Mouse (Mus musculus): Measurements from ENCODE around the gene Gzmg. TPM values are rescaled to one million over a fixed set of nuclear protein-coding genes. Genes with fewer than 3 reads are reported as not detected.
"Not testable (repeated sequence)": the region's sequence is repeated elsewhere in the genome, so short reads cannot be mapped to it uniquely, and the experiment has no call there.

The Gzmg gene
- polyA plus RNA-seq (2015; fragmentation: Nextera tagmentation; extraction: Ambion mirVana): not detected in 2 replicates

DNA sequence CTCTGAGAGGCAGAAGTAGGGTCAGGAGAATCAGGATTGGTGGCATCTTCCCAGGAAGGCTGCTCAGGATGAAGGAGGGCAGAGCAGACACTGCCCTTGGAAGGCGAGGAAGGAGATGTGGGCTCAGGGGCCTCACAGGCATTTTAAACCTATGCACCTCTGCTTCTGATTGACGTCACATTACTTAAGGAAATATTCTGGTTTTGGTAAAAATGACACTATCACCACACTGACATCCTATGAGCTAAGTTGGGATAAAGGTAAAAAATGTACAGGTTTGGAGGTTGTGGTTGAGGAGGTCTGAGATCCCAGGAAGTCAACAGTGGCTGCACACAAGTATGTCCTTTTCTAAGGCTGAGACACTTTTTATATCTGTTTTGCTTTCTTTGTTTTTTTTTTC, at the start of gene Gzmg:
TSS of gene Gzmg (minus strand) at position 101 of the 400 bp plus-strand sequence.
- not testable (repeated sequence) for H3K4me1 ChIP-seq (replicated peaks); H3K27me3 ChIP-seq; H3K4me3 ChIP-seq (replicated peaks); H3K36me3 ChIP-seq (replicated peaks); H3K27ac ChIP-seq (replicated peaks); H3K9ac ChIP-seq; ATAC-seq (ENCODE audit: insufficient read depth); H3K4me2 ChIP-seq; H3K9me3 ChIP-seq (replicated peaks)
- 55% methylated on average over 2 of the region's 2 CpGs for WGBS (ENCODE audit: insufficient replicate concordance)

DNA sequence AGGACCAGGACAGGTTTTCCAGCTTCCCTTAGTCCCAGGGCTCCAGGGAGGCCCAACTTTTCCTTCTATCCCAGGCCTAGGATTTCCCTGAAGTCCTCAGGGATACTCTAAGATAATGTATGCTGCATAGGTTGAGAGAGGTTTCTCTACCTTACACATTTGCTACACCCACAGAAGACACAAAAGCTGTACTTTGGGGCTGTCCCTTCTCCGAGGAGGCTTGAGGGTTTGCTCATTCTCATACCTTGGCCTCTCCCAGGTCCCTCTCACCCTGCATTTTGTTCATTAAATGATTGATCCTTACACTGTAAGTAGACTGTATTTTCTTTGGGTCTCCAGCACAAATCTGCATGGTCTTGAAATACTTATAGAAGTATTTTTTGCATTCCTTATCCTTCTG, 46.2 kb upstream of the Gzmg start:
- no peaks in the 10 kb centered on the region for H3K4me1 ChIP-seq (replicated peaks)
- no peaks in the 10 kb centered on the region for H3K27me3 ChIP-seq
- H3K4me2 ChIP-seq: no peak overlapping the region
- H3K4me3 ChIP-seq (replicated peaks): no peak overlapping the region
- H3K36me3 ChIP-seq (replicated peaks): no peaks in the 10 kb centered on the region
- ATAC-seq (ENCODE audit: insufficient read depth): no peak
- whole genome bisulfite sequencing (ENCODE audit: insufficient replicate concordance): 42% methylated on average over 1 of the region's 1 CpGs
- H3K9ac ChIP-seq: no peak overlapping the region
- H3K27ac ChIP-seq (replicated peaks): no peak overlapping the region
- H3K9me3 ChIP-seq (replicated peaks): no peaks in the 10 kb centered on the region

DNA sequence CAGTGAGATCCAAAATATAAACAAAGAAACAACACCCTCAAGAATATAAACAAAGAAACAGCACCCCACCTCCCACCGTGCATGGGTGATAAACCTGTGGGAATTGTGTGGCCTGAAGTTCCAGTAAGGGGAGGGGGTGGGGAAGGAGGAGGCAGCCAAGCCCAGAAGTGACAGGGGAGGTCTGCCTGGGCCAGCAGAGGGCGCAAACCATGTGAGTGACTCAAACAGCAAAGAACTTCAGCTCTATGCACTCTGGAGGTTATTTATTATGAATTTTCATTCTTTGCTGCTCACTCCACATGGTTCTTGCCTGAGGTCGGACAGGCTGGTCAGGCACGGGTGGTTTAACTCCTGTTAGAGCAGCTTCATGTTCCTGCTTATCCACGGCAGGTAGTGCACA, 45.6 kb upstream of the Gzmg start:
- WGBS (ENCODE audit: insufficient replicate concordance): 18% methylated on average over 5 of the region's 5 CpGs
- H3K27ac ChIP-seq (replicated peaks); H3K27me3 ChIP-seq; H3K36me3 ChIP-seq (replicated peaks); H3K9ac ChIP-seq; H3K4me3 ChIP-seq (replicated peaks); H3K4me2 ChIP-seq; H3K4me1 ChIP-seq (replicated peaks); H3K9me3 ChIP-seq (replicated peaks); ATAC-seq (ENCODE audit: insufficient read depth): not testable (repeated sequence)

DNA sequence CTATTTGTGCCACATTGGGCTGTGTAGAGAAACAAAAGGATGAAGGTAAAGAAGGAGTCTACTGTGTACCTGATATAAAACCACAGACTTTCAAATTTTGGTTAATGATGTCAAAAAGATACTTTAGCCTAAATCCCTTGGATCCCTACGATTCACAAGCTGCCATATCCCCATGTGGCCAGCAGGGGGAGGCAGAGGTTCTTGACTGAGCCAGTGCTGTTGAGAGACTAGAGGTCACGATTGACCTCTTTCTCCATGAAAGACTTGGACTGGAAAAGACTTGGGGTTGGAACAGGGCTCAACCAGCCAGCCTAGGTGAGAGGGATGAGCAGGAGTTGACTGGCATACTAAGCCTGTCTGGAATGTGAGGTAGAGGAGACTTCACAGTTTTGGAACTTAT, 44.6 kb upstream of the Gzmg start:
- ATAC-seq (ENCODE audit: insufficient read depth): no peak
- no peaks in the 10 kb centered on the region for H3K36me3 ChIP-seq (replicated peaks)
- H3K27me3 ChIP-seq: no peaks in the 10 kb centered on the region
- no peaks in the 10 kb centered on the region for H3K4me1 ChIP-seq (replicated peaks)
- WGBS (ENCODE audit: insufficient replicate concordance): 8% methylated on average over 2 of the region's 2 CpGs
- no peak overlapping the region for H3K4me2 ChIP-seq
- H3K9me3 ChIP-seq (replicated peaks): no peaks in the 10 kb centered on the region
- H3K27ac ChIP-seq (replicated peaks): no peak overlapping the region
- no peak overlapping the region for H3K9ac ChIP-seq
- H3K4me3 ChIP-seq (replicated peaks): no peak overlapping the region

DNA sequence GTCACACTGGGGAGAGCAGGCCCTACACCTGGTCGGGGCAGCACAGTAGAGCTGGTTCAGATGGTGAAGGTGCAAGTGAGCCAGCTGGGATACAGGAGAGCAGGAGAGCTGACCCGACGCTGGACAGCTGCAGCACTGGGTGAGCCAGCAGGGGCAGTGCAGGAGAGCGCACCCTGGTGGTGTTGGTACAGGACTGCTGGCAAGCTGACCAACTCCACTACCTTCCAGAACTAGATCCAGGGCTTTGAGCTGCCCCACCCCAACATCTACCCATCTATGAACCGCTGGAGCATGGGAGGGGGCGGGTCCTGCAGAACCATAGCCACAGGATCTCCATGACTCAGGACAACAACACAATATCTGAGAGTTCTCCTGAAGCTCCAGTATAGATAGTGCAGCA, 27.6 kb upstream of the Gzmg start:
- no peaks in the 10 kb centered on the region for H3K9me3 ChIP-seq (replicated peaks)
- ATAC-seq (ENCODE audit: insufficient read depth): no peak
- H3K27ac ChIP-seq (replicated peaks): no peak overlapping the region
- H3K36me3 ChIP-seq (replicated peaks): no peaks in the 10 kb centered on the region
- H3K4me3 ChIP-seq (replicated peaks): no peak overlapping the region
- no peaks in the 10 kb centered on the region for H3K4me1 ChIP-seq (replicated peaks)
- H3K9ac ChIP-seq: no peak overlapping the region
- no peaks in the 10 kb centered on the region for H3K27me3 ChIP-seq
- WGBS (ENCODE audit: insufficient replicate concordance): 39% methylated on average over 6 of the region's 6 CpGs
- no peak overlapping the region for H3K4me2 ChIP-seq

DNA sequence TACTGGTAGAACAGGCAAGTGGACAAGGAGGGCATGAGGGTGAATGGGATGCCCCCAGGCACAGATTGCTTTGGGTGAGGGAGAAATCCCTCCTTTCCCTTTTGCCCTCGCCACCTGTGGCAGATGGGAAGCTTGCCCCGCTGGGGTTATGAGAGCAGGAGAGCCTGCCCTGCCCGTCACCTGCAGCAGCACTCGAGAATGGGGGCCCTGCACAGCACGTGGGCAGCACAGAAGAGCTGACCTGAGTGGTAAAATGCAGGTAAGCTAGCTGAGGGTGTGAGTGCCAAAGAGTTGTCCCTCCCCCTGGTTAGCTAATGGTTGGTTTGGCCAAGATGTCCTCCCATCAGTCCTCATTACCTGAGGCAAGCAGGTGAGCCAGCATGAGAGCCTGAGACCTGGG, 27.1 kb upstream of the Gzmg start:
- no peak overlapping the region for H3K4me2 ChIP-seq
- ATAC-seq (ENCODE audit: insufficient read depth): no peak
- H3K4me1 ChIP-seq (replicated peaks): no peaks in the 10 kb centered on the region
- H3K27me3 ChIP-seq: no peaks in the 10 kb centered on the region
- H3K36me3 ChIP-seq (replicated peaks): no peaks in the 10 kb centered on the region
- no peaks in the 10 kb centered on the region for H3K9me3 ChIP-seq (replicated peaks)
- H3K27ac ChIP-seq (replicated peaks): no peak overlapping the region
- H3K9ac ChIP-seq: no peak overlapping the region
- no peak overlapping the region for H3K4me3 ChIP-seq (replicated peaks)
- 56% methylated on average over 5 of the region's 5 CpGs for WGBS (ENCODE audit: insufficient replicate concordance)

DNA sequence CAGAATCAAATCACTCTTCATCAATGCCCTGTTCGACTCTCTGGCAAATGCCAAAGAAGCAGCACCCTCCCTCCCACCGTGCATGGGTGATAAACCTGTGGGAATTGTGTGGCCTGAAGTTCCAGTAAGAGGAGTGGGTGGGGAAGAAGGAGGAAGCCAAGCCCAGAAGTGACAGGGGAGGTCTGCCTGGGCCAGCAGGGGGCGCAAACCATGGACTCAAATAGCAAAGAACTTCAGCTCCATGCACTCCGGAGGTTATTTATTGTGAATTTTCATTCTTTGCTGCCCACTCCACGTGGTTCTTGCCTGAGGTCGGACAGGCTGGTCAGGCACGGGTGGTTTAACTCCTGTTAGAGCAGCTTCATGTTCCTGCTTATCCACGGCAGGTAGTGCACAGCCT, 18.3 kb upstream of the Gzmg start:
- H3K36me3 ChIP-seq (replicated peaks); H3K27me3 ChIP-seq; ATAC-seq (ENCODE audit: insufficient read depth); H3K9me3 ChIP-seq (replicated peaks); H3K4me1 ChIP-seq (replicated peaks); H3K9ac ChIP-seq; H3K4me3 ChIP-seq (replicated peaks); H3K4me2 ChIP-seq; H3K27ac ChIP-seq (replicated peaks): not testable (repeated sequence)
- 19% methylated on average over 8 of the region's 8 CpGs for WGBS (ENCODE audit: insufficient replicate concordance)

DNA sequence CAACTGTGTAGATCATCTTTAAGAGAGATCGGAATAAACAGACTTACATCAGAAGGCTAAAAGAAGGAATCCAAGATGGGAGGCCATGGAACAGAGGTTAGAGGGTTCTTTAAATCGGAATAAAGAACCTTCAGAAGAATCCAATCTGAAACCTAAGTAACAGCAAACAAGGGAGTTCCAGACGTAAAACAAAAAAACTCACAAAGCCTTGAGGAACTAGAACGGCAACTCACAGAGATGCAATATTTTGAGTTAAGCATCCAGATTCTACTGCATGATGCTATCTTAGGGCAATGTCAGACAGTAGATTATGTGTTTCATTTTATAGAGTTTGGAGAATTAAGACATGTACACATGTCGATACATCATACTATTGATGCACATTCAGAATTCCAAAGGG, 15.1 kb upstream of the Gzmg start, which contains the start of gene Gzmn:
TSS of gene Gzmn (minus strand) at position 101 of the 400 bp plus-strand sequence.
- Histone ChIP-seq H3K9me3 (replicated peaks) (no peaks in the 10 kb centered on the region), H3K36me3 (replicated peaks) (no peaks in the 10 kb centered on the region), H3K27me3 (no peaks in the 10 kb centered on the region), H3K9ac (no peak within 1 kb of the TSS), H3K4me2 (no peak within 1 kb of the TSS), H3K4me1 (replicated peaks) (no peaks in the 10 kb centered on the region), H3K4me3 (replicated peaks) (no peak within 1 kb of the TSS), H3K27ac (replicated peaks) (no peak within 1 kb of the TSS)
- WGBS (ENCODE audit: insufficient replicate concordance): 70% methylated on average over 5 of the region's 5 CpGs
- ATAC-seq (ENCODE audit: insufficient read depth): no peak

DNA sequence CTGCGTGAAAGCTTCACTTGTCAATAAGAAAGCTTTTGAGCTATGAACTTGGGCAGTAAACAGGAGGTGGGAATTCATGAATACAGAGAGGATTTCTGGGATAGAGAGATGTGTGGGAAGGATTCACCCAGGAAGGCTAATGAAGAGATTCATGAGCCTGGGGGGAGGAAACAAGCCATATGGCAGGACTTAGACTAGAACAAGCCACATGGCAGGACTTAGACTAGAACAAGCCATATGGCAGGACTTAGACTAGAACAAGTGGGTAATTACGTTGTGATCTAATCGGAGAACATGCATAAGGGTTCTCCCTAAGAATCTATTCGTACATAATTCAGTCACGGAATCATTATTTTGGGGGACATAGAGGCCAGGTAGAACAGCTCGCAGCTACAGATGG, 14.0 kb upstream of the Gzmg start:
- WGBS (ENCODE audit: insufficient replicate concordance): 73% methylated on average over 6 of the region's 6 CpGs

DNA sequence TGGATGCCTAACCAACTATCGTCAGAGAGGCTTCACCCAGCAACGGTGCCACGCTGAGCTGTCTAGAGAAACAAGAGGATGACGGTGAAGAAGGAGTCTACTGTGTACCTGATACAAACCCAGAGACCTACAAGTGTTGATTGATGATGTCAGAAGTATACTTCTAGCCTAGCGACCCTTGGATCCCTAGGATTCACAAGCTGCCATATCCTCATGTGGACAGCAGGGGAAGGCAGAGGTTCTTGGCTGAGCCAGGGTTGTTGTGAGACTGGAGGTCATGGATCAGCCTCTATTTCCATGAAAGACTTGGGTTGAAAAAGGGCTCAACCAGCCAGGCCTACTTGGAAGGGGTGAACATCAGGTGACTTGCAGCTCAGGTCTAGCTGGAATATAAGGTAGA, 13.4 kb upstream of the Gzmg start:
- Histone ChIP-seq H3K4me3 (replicated peaks) (no peak overlapping the region), H3K27me3 (no peaks in the 10 kb centered on the region), H3K27ac (replicated peaks) (no peak overlapping the region), H3K9me3 (replicated peaks) (no peaks in the 10 kb centered on the region), H3K9ac (no peak overlapping the region), H3K36me3 (replicated peaks) (no peaks in the 10 kb centered on the region), H3K4me2 (no peak overlapping the region), H3K4me1 (replicated peaks) (no peaks in the 10 kb centered on the region)
- no peak for ATAC-seq (ENCODE audit: insufficient read depth)
- WGBS (ENCODE audit: insufficient replicate concordance): 74% methylated on average over 5 of the region's 5 CpGs

More for the DNA sequence above, 14.0 kb upstream of the Gzmg start:
- Histone ChIP-seq H3K9me3 (replicated peaks) (no peaks in the 10 kb centered on the region), H3K27me3 (no peaks in the 10 kb centered on the region), H3K4me3 (replicated peaks) (no peak overlapping the region), H3K4me1 (replicated peaks) (no peaks in the 10 kb centered on the region), H3K27ac (replicated peaks) (no peak overlapping the region), H3K9ac (no peak overlapping the region), H3K36me3 (replicated peaks) (no peaks in the 10 kb centered on the region), H3K4me2 (no peak overlapping the region)
- no peak for ATAC-seq (ENCODE audit: insufficient read depth)

DNA sequence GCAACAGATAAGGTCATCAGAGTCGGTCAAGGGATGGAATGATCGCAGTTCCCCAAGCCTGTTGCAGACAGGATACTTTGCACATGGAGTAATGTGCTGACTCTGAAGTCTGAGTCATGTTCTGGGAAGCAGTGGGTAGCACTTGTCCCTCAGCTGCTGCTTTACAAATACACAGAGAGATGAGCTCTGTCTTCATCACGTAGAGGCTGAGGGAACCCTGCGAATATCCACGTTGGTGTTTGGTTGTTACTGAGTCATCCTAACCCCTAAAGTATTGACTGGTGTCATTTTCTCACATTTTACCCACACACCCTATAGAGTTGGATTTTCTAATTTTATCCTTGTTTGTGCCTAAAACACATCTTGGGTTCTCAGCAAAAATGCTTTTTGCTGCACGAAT, 8.6 kb upstream of the Gzmg start:
- Histone ChIP-seq H3K36me3 (replicated peaks) (no peaks in the 10 kb centered on the region), H3K27me3 (no peaks in the 10 kb centered on the region), H3K9me3 (replicated peaks) (no peaks in the 10 kb centered on the region), H3K27ac (replicated peaks) (no peak overlapping the region), H3K4me2 (no peak overlapping the region), H3K9ac (no peak overlapping the region), H3K4me3 (replicated peaks) (no peak overlapping the region), H3K4me1 (replicated peaks) (no peaks in the 10 kb centered on the region)
- no peak for ATAC-seq (ENCODE audit: insufficient read depth)
- WGBS (ENCODE audit: insufficient replicate concordance): 50% methylated on average over 6 of the region's 6 CpGs

DNA sequence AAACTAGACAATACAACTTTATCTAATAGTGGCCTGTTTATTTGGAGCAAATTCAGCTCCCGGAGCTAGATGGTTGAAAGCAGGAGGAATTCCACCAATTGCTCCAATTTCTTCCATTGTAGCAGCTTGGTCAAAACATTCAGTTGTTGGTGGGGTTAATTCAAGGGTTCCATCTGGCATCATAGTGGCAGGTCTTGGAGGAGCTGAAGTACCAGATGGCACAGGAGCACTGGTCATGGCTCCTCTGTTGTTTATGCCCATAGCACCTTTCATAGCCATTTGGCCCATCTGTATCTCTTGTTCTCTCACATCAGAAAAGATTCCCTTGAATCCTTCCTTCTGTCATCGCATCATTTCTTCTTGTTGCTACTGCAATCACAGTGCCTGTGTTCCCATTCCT, 2.7 kb upstream of the Gzmg start:
- no peak for ATAC-seq (ENCODE audit: insufficient read depth)

More for the DNA sequence above, 2.7 kb upstream of the Gzmg start:
- Histone ChIP-seq H3K9me3 (replicated peaks) (no peaks in the 10 kb centered on the region), H3K4me1 (replicated peaks) (no peaks in the 10 kb centered on the region), H3K27me3 (no peaks in the 10 kb centered on the region), H3K9ac (no peak overlapping the region), H3K4me3 (replicated peaks) (no peak overlapping the region), H3K4me2 (no peak overlapping the region), H3K27ac (replicated peaks) (no peak overlapping the region), H3K36me3 (replicated peaks) (no peaks in the 10 kb centered on the region)
- 53% methylated on average over 2 of the region's 2 CpGs for WGBS (ENCODE audit: insufficient replicate concordance)
